Mouse (Mus musculus) stomach, postnatal 0 days (tissue): ENCODE data around the gene Slc35b3. TPM values are rescaled to one million over a fixed set of nuclear protein-coding genes. Genes with fewer than 3 reads are reported as not detected.

ENCODE experiments used
- ATAC-seq: fragments of 200-750 bp; cut with Nextera tagmentation; 2 replicates; pipeline ENCODE4 v1.8.0; 2017; ENCODE audit not compliant: low FRiP score, low TSS enrichment
- DNase-seq: peaks from one replicate; pipeline ENCODE4 v3.0.0-alpha.2; 2016; ENCODE audit warnings: low spot score
- H3K27ac ChIP-seq: fragments of 300-500 bp; sonication (generic); replicated peaks from 2 replicates; pipeline ENCODE4 v1.5.1; 2014; ENCODE audit warnings: mild to moderate bottlenecking, control low read depth
- H3K27me3 ChIP-seq: fragments of 300-500 bp; sonication (generic); 2 replicates; pipeline ENCODE4 v1.6.1; 2014; ENCODE audit warnings: low read length; ENCODE audit not compliant: control insufficient read depth, insufficient read depth
- H3K36me3 ChIP-seq: fragments of 300-500 bp; sonication (generic); 2 replicates; pipeline ENCODE4 v1.6.1; 2014; ENCODE audit warnings: low read length, mixed read lengths; ENCODE audit not compliant: control insufficient read depth, insufficient read depth
- H3K4me1 ChIP-seq: fragments of 300-500 bp; sonication (generic); replicated peaks from 2 replicates; pipeline ENCODE4 v1.6.1; 2014; ENCODE audit warnings: antibody characterized with exemption; ENCODE audit not compliant: control insufficient read depth, insufficient read depth
- H3K4me2 ChIP-seq: fragments of 300-500 bp; sonication (generic); replicated peaks from 2 replicates; pipeline ENCODE4 v1.6.1; 2014; ENCODE audit warnings: low read depth, mild to moderate bottlenecking, control low read depth, moderate library complexity
- H3K4me3 ChIP-seq: fragments of 300-500 bp; sonication (generic); 2 replicates; pipeline ENCODE4 v1.5.1; 2014; ENCODE audit warnings: low read depth, low read length, control low read depth
- H3K9ac ChIP-seq: fragments of 300-500 bp; sonication (generic); 2 replicates; pipeline ENCODE4 v1.6.1; 2014; ENCODE audit warnings: mild to moderate bottlenecking, low read length, control low read depth, mixed read lengths
- H3K9me3 ChIP-seq: fragments of 300-500 bp; sonication (generic); 2 replicates; pipeline ENCODE4 v1.6.1; 2016; ENCODE audit warnings: low read length; ENCODE audit not compliant: control insufficient read depth
- CTCF ChIP-seq: IDR thresholded peaks from 2 replicates; pipeline ENCODE4 v1.5.1; 2016; ENCODE audit warnings: antibody characterized with exemption, low read depth, mild to moderate bottlenecking, moderate library complexity
- EP300 ChIP-seq: optimal IDR thresholded peaks from 2 replicates; pipeline ENCODE3; 2016; ENCODE audit warnings: antibody characterized with exemption
- WGBS: fragments of 180-500 bp; shearing (Covaris S2); extraction: QIAGEN DNeasy Blood & Tissue Kit; methylation state at CpG from one replicate; pipeline ENCODE4 v1.1.7; 2014; 5-methylcytosine and 5-hydroxymethylcytosine counted together
- polyA plus RNA-seq: library from polyadenylated mRNA; unstranded; fragments of >200 nt; fragmentation: Nextera tagmentation; extraction: Ambion mirVana; gene quantifications from 2 replicates; pipeline ENCODE4 v1.2.1, GENCODE M21; 2015

The Slc35b3 gene
- polyA plus RNA-seq, 1 experiment from 2014 or later: 39.4 TPM

GRCm38 (mm10) chr13:38945767-38946166 is 14.9 kb downstream of the Slc35b3 start:
- no peak for DNase-seq
- no peak overlapping the region for H3K9ac ChIP-seq
- TF ChIP-seq CTCF: no peak
- no peak for TF ChIP-seq EP300
- H3K36me3 ChIP-seq: peaks cover 7% of the 10 kb centered on the region
- no peak overlapping the region for H3K27ac ChIP-seq
- no peaks in the 10 kb centered on the region for H3K9me3 ChIP-seq
- 51% methylated on average over 1 of the region's 1 CpGs for WGBS
- H3K27me3 ChIP-seq: no peaks in the 10 kb centered on the region
- no peaks in the 10 kb centered on the region for H3K4me1 ChIP-seq
- no peak for ATAC-seq
- no peak overlapping the region for H3K4me3 ChIP-seq
- H3K4me2 ChIP-seq: no peak overlapping the region

GRCm38 (mm10) chr13:38944951-38945350 is 15.7 kb downstream of the Slc35b3 start:
- TF ChIP-seq EP300: no peak
- TF ChIP-seq CTCF: no peak
- H3K27me3 ChIP-seq: no peaks in the 10 kb centered on the region
- peaks cover 4% of the 10 kb centered on the region; the same call in 1 of the 2 replicates for H3K36me3 ChIP-seq
- H3K9me3 ChIP-seq: no peaks in the 10 kb centered on the region
- no peak overlapping the region for H3K4me3 ChIP-seq
- H3K4me2 ChIP-seq: no peak overlapping the region
- no peak overlapping the region for H3K9ac ChIP-seq
- H3K27ac ChIP-seq: no peak overlapping the region
- 87% methylated on average over 6 of the region's 6 CpGs for WGBS
- DNase-seq (no peak), ATAC-seq (no peak)
- no peaks in the 10 kb centered on the region for H3K4me1 ChIP-seq

GRCm38 (mm10) chr13:38941786-38942185 is 18.9 kb downstream of the Slc35b3 start:
- no peak for DNase-seq
- H3K27me3 ChIP-seq: no peaks in the 10 kb centered on the region
- ATAC-seq: no peak; the same call in 1 of the 2 replicates
- no peak for TF ChIP-seq CTCF
- no peak for TF ChIP-seq EP300
- no peak overlapping the region for H3K4me3 ChIP-seq
- no peak overlapping the region for H3K9ac ChIP-seq
- peaks cover 3% of the 10 kb centered on the region; the same call in 1 of the 2 replicates for H3K36me3 ChIP-seq
- WGBS: 81% methylated on average over 4 of the region's 4 CpGs
- no peaks in the 10 kb centered on the region for H3K9me3 ChIP-seq
- no peak overlapping the region for H3K4me2 ChIP-seq
- no peak overlapping the region for H3K27ac ChIP-seq
- H3K4me1 ChIP-seq: no peaks in the 10 kb centered on the region

GRCm38 (mm10) chr13:38941280-38941679 is 19.4 kb downstream of the Slc35b3 start:
- no peaks in the 10 kb centered on the region for H3K27me3 ChIP-seq
- H3K27ac ChIP-seq: no peak overlapping the region
- WGBS: 72% methylated on average over 19 of the region's 19 CpGs
- TF ChIP-seq EP300: no peak
- no peak for TF ChIP-seq CTCF
- no peak overlapping the region for H3K9ac ChIP-seq
- no peak for DNase-seq
- H3K9me3 ChIP-seq: no peaks in the 10 kb centered on the region
- ATAC-seq: peak; percentile 82
- H3K4me1 ChIP-seq: no peaks in the 10 kb centered on the region
- H3K4me2 ChIP-seq: no peak overlapping the region
- H3K36me3 ChIP-seq: peaks cover 4% of the 10 kb centered on the region; the same call in 1 of the 2 replicates
- H3K4me3 ChIP-seq: no peak overlapping the region

- no peak for ATAC-seq
- 90% methylated on average over 2 of the region's 2 CpGs for WGBS
These were observed 22.2 kb downstream of the Slc35b3 start for GRCm38 (mm10) chr13:38938433-38938832.

GRCm38 (mm10) chr13:38936860-38937471 is 23.7 kb downstream of the Slc35b3 start:
- no peak overlapping the region for H3K27ac ChIP-seq
- 80% methylated on average over 10 of the region's 10 CpGs for WGBS
- TF ChIP-seq EP300: no peak
- TF ChIP-seq CTCF: no peak
- no peak overlapping the region for H3K9ac ChIP-seq
- H3K9me3 ChIP-seq: no peaks in the 10 kb centered on the region
- DNase-seq (no peak), ATAC-seq (no peak)
- H3K27me3 ChIP-seq: no peaks in the 10 kb centered on the region
- H3K4me3 ChIP-seq: no peak overlapping the region
- no peaks in the 10 kb centered on the region for H3K4me1 ChIP-seq
- no peak overlapping the region for H3K4me2 ChIP-seq
- H3K36me3 ChIP-seq: peaks cover 14% of the 10 kb centered on the region; the same call in 1 of the 2 replicates

More at GRCm38 (mm10) chr13:38938433-38938832, 22.2 kb downstream of the Slc35b3 start:
- DNase-seq: no peak
- Histone ChIP-seq H3K4me3 (no peak overlapping the region), H3K9me3 (no peaks in the 10 kb centered on the region), H3K9ac (no peak overlapping the region), H3K27me3 (no peaks in the 10 kb centered on the region), H3K36me3 (peaks cover 12% of the 10 kb centered on the region; the same call in 1 of the 2 replicates), H3K4me2 (no peak overlapping the region), H3K4me1 (no peaks in the 10 kb centered on the region), H3K27ac (no peak overlapping the region)
- TF ChIP-seq CTCF (no peak), EP300 (no peak)
